Mouse (Mus musculus) intestine, embryonic 15.5 days (tissue): ENCODE measurements around the gene Ssb. TPM values are rescaled to one million over a fixed set of nuclear protein-coding genes. Genes with fewer than 3 reads are reported as not detected.

Experiments
- ATAC-seq: fragments of 200-750 bp; cut with Nextera tagmentation; 2 replicates; pipeline ENCODE4 v1.8.0; 2017; ENCODE audit warnings: moderate TSS enrichment, moderate library complexity
- H3K27ac ChIP-seq: fragments of 300-500 bp; sonication (generic); 2 replicates; pipeline ENCODE4 v1.5.1; 2015; ENCODE audit warnings: mild to moderate bottlenecking, inconsistent platforms
- H3K27me3 ChIP-seq: fragments of 300-500 bp; sonication (generic); replicated peaks from 2 replicates; pipeline ENCODE4 v1.6.1; 2015; ENCODE audit warnings: inconsistent platforms
- H3K36me3 ChIP-seq: fragments of 300-500 bp; sonication (generic); 2 replicates; pipeline ENCODE4 v1.6.1; 2015; ENCODE audit warnings: inconsistent platforms
- H3K4me1 ChIP-seq: fragments of 300-500 bp; sonication (generic); replicated peaks from 2 replicates; pipeline ENCODE4 v1.6.1; 2015; ENCODE audit warnings: inconsistent platforms
- H3K4me2 ChIP-seq: fragments of 300-500 bp; sonication (generic); replicated peaks from 2 replicates; pipeline ENCODE4 v1.6.1; 2015; ENCODE audit warnings: mild to moderate bottlenecking, inconsistent platforms
- H3K4me3 ChIP-seq: fragments of 300-500 bp; sonication (generic); replicated peaks from 2 replicates; pipeline ENCODE4 v1.5.1; 2015; ENCODE audit warnings: inconsistent platforms
- H3K9ac ChIP-seq: fragments of 300-500 bp; sonication (generic); 2 replicates; pipeline ENCODE4 v1.6.1; 2015; ENCODE audit warnings: inconsistent platforms
- H3K9me3 ChIP-seq: fragments of 300-500 bp; sonication (generic); 2 replicates; pipeline ENCODE4 v1.6.1; 2016; ENCODE audit warnings: inconsistent platforms
- WGBS: fragments of 180-500 bp; shearing (Covaris S2); methylation state at CpG from one replicate; pipeline ENCODE4 v1.1.7; 2015; 5-methylcytosine and 5-hydroxymethylcytosine counted together
- polyA plus RNA-seq: library from polyadenylated mRNA; unstranded; fragments of >200 nt; fragmentation: Nextera tagmentation; extraction: Ambion mirVana; gene quantifications from 2 replicates; pipeline ENCODE4 v1.2.1, GENCODE M21; 2015

Ssb gene
- 290 and 358 TPM in 2 replicates for polyA plus RNA-seq

- WGBS, result under 1% methylated on average over 66 of the region's 66 CpGs
- H3K9ac ChIP-seq, result peak within 1 kb of the TSS; percentile 100
- 0 out of 2 replicates have a peak, but pooled peaks cover 4% of the 10 kb centered on the region for H3K4me1 ChIP-seq
- peak within 1 kb of the TSS; percentile 67 for H3K4me2 ChIP-seq
- H3K27me3 ChIP-seq, result no peaks in the 10 kb centered on the region
- H3K36me3 ChIP-seq, result no peaks in the 10 kb centered on the region
- ATAC-seq, result peak; percentile 98
- H3K27ac ChIP-seq, result peak within 1 kb of the TSS; percentile 90
- no peaks in the 10 kb centered on the region for H3K9me3 ChIP-seq
- peak within 1 kb of the TSS; percentile 100 for H3K4me3 ChIP-seq
These were observed at the start of gene Ssb for GRCm38 (mm10) chr2:69861485-69862091. Gene Ssb (plus strand): TSS chr2:69861562.

GRCm38 (mm10) chr2:69816575-69816974 lies 44.8 kb upstream of the Ssb start:
- Histone ChIP-seq H3K36me3 (no peaks in the 10 kb centered on the region), H3K27ac (peak overlapping the region; percentile 44; the same call in 1 of the 2 replicates), H3K4me3 (no peak overlapping the region), H3K27me3 (no peaks in the 10 kb centered on the region), H3K4me2 (no peak overlapping the region), H3K4me1 (peaks cover 2% of the 10 kb centered on the region; the same call in 1 of the 2 replicates), H3K9ac (no peak overlapping the region), H3K9me3 (no peaks in the 10 kb centered on the region)
- 54% methylated on average over 5 of the region's 5 CpGs for WGBS
- ATAC-seq, result peak; percentile 81

- Histone ChIP-seq H3K36me3 (no peaks in the 10 kb centered on the region), H3K4me3 (no peak overlapping the region), H3K9ac (no peak overlapping the region), H3K4me1 (peaks cover 4% of the 10 kb centered on the region; the same call in 1 of the 2 replicates), H3K4me2 (no peak overlapping the region), H3K27me3 (no peaks in the 10 kb centered on the region), H3K27ac (no peak overlapping the region), H3K9me3 (no peaks in the 10 kb centered on the region)
- 77% methylated on average over 9 of the region's 9 CpGs for WGBS
- peak; percentile 39 for ATAC-seq
These were observed 42.8 kb upstream of the Ssb start for GRCm38 (mm10) chr2:69818350-69819085.

- no peak overlapping the region for H3K27ac ChIP-seq
- no peak for ATAC-seq
- H3K9me3 ChIP-seq, result no peaks in the 10 kb centered on the region
- H3K9ac ChIP-seq, result no peak overlapping the region
- peaks cover 8% of the 10 kb centered on the region; the same call in 1 of the 2 replicates for H3K4me1 ChIP-seq
- H3K4me3 ChIP-seq, result no peak overlapping the region
- 38% methylated on average over 1 of the region's 1 CpGs for WGBS
- H3K36me3 ChIP-seq, result peaks cover 3% of the 10 kb centered on the region; the same call in 1 of the 2 replicates
- no peak overlapping the region for H3K4me2 ChIP-seq
- no peaks in the 10 kb centered on the region for H3K27me3 ChIP-seq
These were observed 41.2 kb upstream of the Ssb start for GRCm38 (mm10) chr2:69820201-69820600.

GRCm38 (mm10) chr2:69821711-69822110 lies 39.7 kb upstream of the Ssb start, which contains the start of gene Klhl23:
Gene Klhl23 (plus strand): TSS chr2:69821944.
- peak within 1 kb of the TSS; percentile 83 for H3K9ac ChIP-seq
- no peaks in the 10 kb centered on the region for H3K27me3 ChIP-seq
- H3K4me3 ChIP-seq, result peak within 1 kb of the TSS; percentile 79
- peak within 1 kb of the TSS; percentile 80 for H3K4me2 ChIP-seq
- H3K4me1 ChIP-seq, result peaks cover 17% of the 10 kb centered on the region
- no peaks in the 10 kb centered on the region for H3K9me3 ChIP-seq
- peak within 1 kb of the TSS; percentile 95 for H3K27ac ChIP-seq
- ATAC-seq, result peak; percentile 26; the same call in 1 of the 2 replicates
- H3K36me3 ChIP-seq, result peaks cover 3% of the 10 kb centered on the region
- WGBS, result 6% methylated on average over 8 of the region's 8 CpGs

GRCm38 (mm10) chr2:69822361-69823128 lies 38.8 kb upstream of the Ssb start:
- peak overlapping the region; percentile 83 for H3K9ac ChIP-seq
- peak overlapping the region; percentile 80 for H3K4me2 ChIP-seq
- H3K4me3 ChIP-seq, result peak overlapping the region; percentile 79
- no peaks in the 10 kb centered on the region for H3K9me3 ChIP-seq
- no peaks in the 10 kb centered on the region for H3K27me3 ChIP-seq
- peak; percentile 76 for ATAC-seq
- peak overlapping the region; percentile 95 for H3K27ac ChIP-seq
- under 1% methylated on average over 72 of the region's 80 CpGs for WGBS
- H3K36me3 ChIP-seq, result peaks cover 3% of the 10 kb centered on the region
- peaks cover 19% of the 10 kb centered on the region for H3K4me1 ChIP-seq

GRCm38 (mm10) chr2:69823129-69823677 lies 38.2 kb upstream of the Ssb start:
- Histone ChIP-seq H3K4me3 (peak overlapping the region; percentile 79), H3K4me1 (peaks cover 21% of the 10 kb centered on the region), H3K4me2 (peak overlapping the region; percentile 80), H3K9me3 (no peaks in the 10 kb centered on the region), H3K9ac (peak overlapping the region; percentile 83), H3K36me3 (peaks cover 3% of the 10 kb centered on the region), H3K27ac (peak overlapping the region; percentile 95), H3K27me3 (no peaks in the 10 kb centered on the region)
- WGBS, result 3% methylated on average over 19 of the region's 45 CpGs
- ATAC-seq, result peak; percentile 85

GRCm38 (mm10) chr2:69825898-69826297 lies 35.5 kb upstream of the Ssb start:
- ATAC-seq, result no peak
- H3K9ac ChIP-seq, result no peak overlapping the region
- peaks cover 14% of the 10 kb centered on the region for H3K36me3 ChIP-seq
- 70% methylated on average over 10 of the region's 10 CpGs for WGBS
- no peak overlapping the region for H3K4me2 ChIP-seq
- H3K27ac ChIP-seq, result no peak overlapping the region
- H3K9me3 ChIP-seq, result no peaks in the 10 kb centered on the region
- H3K4me3 ChIP-seq, result no peak overlapping the region
- no peaks in the 10 kb centered on the region for H3K27me3 ChIP-seq
- peaks cover 22% of the 10 kb centered on the region for H3K4me1 ChIP-seq

GRCm38 (mm10) chr2:69826380-69826779 lies 35.0 kb upstream of the Ssb start:
- H3K27ac ChIP-seq, result no peak overlapping the region
- ATAC-seq, result no peak
- no peaks in the 10 kb centered on the region for H3K9me3 ChIP-seq
- H3K4me1 ChIP-seq, result peaks cover 22% of the 10 kb centered on the region
- H3K9ac ChIP-seq, result no peak overlapping the region
- H3K27me3 ChIP-seq, result no peaks in the 10 kb centered on the region
- no peak overlapping the region for H3K4me2 ChIP-seq
- H3K4me3 ChIP-seq, result no peak overlapping the region
- peaks cover 14% of the 10 kb centered on the region for H3K36me3 ChIP-seq
- 62% methylated on average over 2 of the region's 2 CpGs for WGBS

GRCm38 (mm10) chr2:69828031-69828430 lies 33.3 kb upstream of the Ssb start:
- no peak for ATAC-seq
- no peak overlapping the region for H3K4me2 ChIP-seq
- H3K36me3 ChIP-seq, result peaks cover 14% of the 10 kb centered on the region
- H3K9ac ChIP-seq, result no peak overlapping the region
- H3K27me3 ChIP-seq, result no peaks in the 10 kb centered on the region
- no peaks in the 10 kb centered on the region for H3K9me3 ChIP-seq
- H3K4me3 ChIP-seq, result no peak overlapping the region
- peaks cover 18% of the 10 kb centered on the region; the same call in 1 of the 2 replicates for H3K4me1 ChIP-seq
- WGBS, result 28% methylated on average over 7 of the region's 7 CpGs
- no peak overlapping the region for H3K27ac ChIP-seq

GRCm38 (mm10) chr2:69829680-69830079 lies 31.7 kb upstream of the Ssb start:
- Histone ChIP-seq H3K4me3 (no peak overlapping the region), H3K27ac (no peak overlapping the region), H3K9ac (no peak overlapping the region), H3K4me2 (no peak overlapping the region), H3K9me3 (no peaks in the 10 kb centered on the region), H3K36me3 (peaks cover 19% of the 10 kb centered on the region), H3K4me1 (peaks cover 16% of the 10 kb centered on the region; the same call in 1 of the 2 replicates), H3K27me3 (no peaks in the 10 kb centered on the region)
- WGBS, result 88% methylated on average over 2 of the region's 2 CpGs
- no peak for ATAC-seq

- Histone ChIP-seq H3K9ac (no peak overlapping the region), H3K36me3 (peaks cover 20% of the 10 kb centered on the region), H3K27ac (no peak overlapping the region), H3K27me3 (no peaks in the 10 kb centered on the region), H3K4me2 (no peak overlapping the region), H3K9me3 (no peaks in the 10 kb centered on the region), H3K4me1 (peaks cover 14% of the 10 kb centered on the region; the same call in 1 of the 2 replicates), H3K4me3 (no peak overlapping the region)
- no peak for ATAC-seq
- 85% methylated on average over 8 of the region's 8 CpGs for WGBS
These were observed 31.2 kb upstream of the Ssb start for GRCm38 (mm10) chr2:69830116-69830515.
